Mouse (Mus musculus): ENCODE data around the gene Slc25a21. TPM values are rescaled to one million over a fixed set of nuclear protein-coding genes. Genes with fewer than 3 reads are reported as not detected.

The Slc25a21 gene
- total RNA-seq, 1 experiment: 0.54 TPM

DNA sequence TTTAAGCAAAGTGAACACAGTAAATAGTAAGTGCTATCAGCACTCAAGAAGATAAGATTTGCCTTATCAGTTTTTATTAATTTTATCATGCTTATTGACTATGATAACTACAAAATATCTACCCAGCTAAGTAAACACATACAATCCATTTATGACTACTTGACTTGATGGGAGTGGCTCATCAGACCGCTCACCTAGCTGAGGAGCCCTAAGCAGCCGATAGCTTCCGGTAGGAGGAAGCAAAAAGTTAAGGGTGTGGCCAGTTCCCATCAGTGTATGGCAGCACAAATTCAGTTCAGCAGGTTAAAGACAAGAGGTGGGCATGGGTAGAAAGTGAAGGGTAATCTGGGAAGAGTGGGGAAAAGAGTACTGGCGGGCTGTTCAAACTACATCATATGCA lies 10.2 kb downstream of the Slc25a21 start:
- Histone ChIP-seq H3K9ac (ENCODE audit: insufficient read depth, low read depth, low read length, poor library complexity, severe bottlenecking) (no peak overlapping the region), H3K27ac (ENCODE audit: insufficient read depth, low read depth, low read length, poor library complexity, severe bottlenecking) (no peak overlapping the region), H3K9me3 (ENCODE audit: control insufficient read depth, insufficient read depth, low read depth, low read length) (no peaks in the 10 kb centered on the region), H3K36me3 (ENCODE audit: control insufficient read depth, insufficient read depth, low read length, poor library complexity, severe bottlenecking) (no peaks in the 10 kb centered on the region), H3K4me3 (ENCODE audit: insufficient read depth in 1 of 2, low read depth in 1 of 2, low read length in 2 of 2, poor library complexity in 1 of 2, severe bottlenecking in 1 of 2) (no peak overlapping the region), H3K4me1 (ENCODE audit: control insufficient read depth in 2 of 2, insufficient read depth in 2 of 2, low read length in 2 of 2, poor library complexity in 1 of 2) (no peaks in the 10 kb centered on the region)
- in situ Hi-C loops (cut with MboI; ENCODE audit: low sequenced_read_pairs in 2 of 2, unreplicated experiment in 2 of 2): loop anchor here (5.0 to 25.0 kb wide), 3 partner anchors 500 to 650 kb away; partner anchors contain the start of genes Nkx2-1 (in 1 of the 2) and Pax9 (in 1 of the 2)
- TF ChIP-seq ZNF384 (IDR thresholded peaks at IDR 0.05; ENCODE audit: low read depth, low read length) (no peak), HCFC1 (IDR thresholded peaks at IDR 0.05; ENCODE audit: borderline replicate concordance, insufficient read depth, low read length) (no peak), ZC3H11A (IDR thresholded peaks at IDR 0.05; ENCODE audit: borderline replicate concordance, low read depth, low read length) (no peak), CHD2 (IDR thresholded peaks at IDR 0.05; ENCODE audit: low read depth, low read length) (no peak), MAFK (IDR thresholded peaks at IDR 0.05; ENCODE audit: insufficient read depth, low read depth, low read length) (no peak)
- no peak for DNase-seq (ENCODE audit: low read depth, low spot score)

- TF ChIP-seq CHD2 (IDR thresholded peaks at IDR 0.05; ENCODE audit: low read depth, low read length) (no peak), HCFC1 (IDR thresholded peaks at IDR 0.05; ENCODE audit: borderline replicate concordance, insufficient read depth, low read length) (no peak), ZC3H11A (IDR thresholded peaks at IDR 0.05; ENCODE audit: borderline replicate concordance, low read depth, low read length) (no peak), ZNF384 (IDR thresholded peaks at IDR 0.05; ENCODE audit: low read depth, low read length) (no peak)
- Histone ChIP-seq H3K27ac (ENCODE audit: insufficient read depth, low read depth, low read length, poor library complexity, severe bottlenecking) (no peak overlapping the region), H3K4me1 (ENCODE audit: control insufficient read depth in 2 of 2, insufficient read depth in 2 of 2, low read length in 2 of 2, poor library complexity in 1 of 2) (no peaks in the 10 kb centered on the region), H3K9me3 (ENCODE audit: control insufficient read depth, insufficient read depth, low read depth, low read length) (no peaks in the 10 kb centered on the region), H3K9ac (ENCODE audit: insufficient read depth, low read depth, low read length, poor library complexity, severe bottlenecking) (no peak overlapping the region), H3K4me3 (ENCODE audit: insufficient read depth in 1 of 2, low read depth in 1 of 2, low read length in 2 of 2, poor library complexity in 1 of 2, severe bottlenecking in 1 of 2) (no peak overlapping the region), H3K36me3 (ENCODE audit: control insufficient read depth, insufficient read depth, low read length, poor library complexity, severe bottlenecking) (no peaks in the 10 kb centered on the region)
- DNase-seq (ENCODE audit: low read depth, low spot score): no peak
- in situ Hi-C loops (cut with MboI; ENCODE audit: low sequenced_read_pairs in 2 of 2, unreplicated experiment in 2 of 2): loop anchor here (5.0 to 25.0 kb wide), 3 partner anchors 499 to 649 kb away; partner anchors contain the start of genes Nkx2-1 (in 1 of the 2) and Pax9 (in 1 of the 2)
Observed at GRCm38 (mm10) chr12:57186126-57186525, 11.1 kb downstream of the Slc25a21 start.

DNA sequence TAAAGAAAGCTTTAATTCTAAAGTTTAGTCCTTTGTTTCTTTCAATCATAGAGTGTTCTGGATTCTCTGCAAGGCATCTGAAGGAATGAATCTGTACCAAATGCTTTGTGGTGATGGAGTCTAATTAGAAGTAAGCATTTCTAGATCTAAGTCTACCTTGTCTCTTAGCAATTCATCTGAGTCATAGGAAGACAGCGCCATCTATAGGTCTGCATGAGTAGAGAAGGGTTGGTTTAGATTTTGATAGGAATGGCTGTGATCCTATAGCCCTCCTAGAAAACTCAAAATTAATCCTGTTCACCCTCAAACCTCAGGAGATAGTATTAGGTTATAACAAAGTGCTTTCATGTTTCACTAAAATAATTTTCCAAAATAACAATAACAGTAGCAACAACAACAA lies 11.8 kb downstream of the Slc25a21 start:
- H3K27ac ChIP-seq (ENCODE audit: insufficient read depth, low read depth, low read length, poor library complexity, severe bottlenecking): no peak overlapping the region

DNA sequence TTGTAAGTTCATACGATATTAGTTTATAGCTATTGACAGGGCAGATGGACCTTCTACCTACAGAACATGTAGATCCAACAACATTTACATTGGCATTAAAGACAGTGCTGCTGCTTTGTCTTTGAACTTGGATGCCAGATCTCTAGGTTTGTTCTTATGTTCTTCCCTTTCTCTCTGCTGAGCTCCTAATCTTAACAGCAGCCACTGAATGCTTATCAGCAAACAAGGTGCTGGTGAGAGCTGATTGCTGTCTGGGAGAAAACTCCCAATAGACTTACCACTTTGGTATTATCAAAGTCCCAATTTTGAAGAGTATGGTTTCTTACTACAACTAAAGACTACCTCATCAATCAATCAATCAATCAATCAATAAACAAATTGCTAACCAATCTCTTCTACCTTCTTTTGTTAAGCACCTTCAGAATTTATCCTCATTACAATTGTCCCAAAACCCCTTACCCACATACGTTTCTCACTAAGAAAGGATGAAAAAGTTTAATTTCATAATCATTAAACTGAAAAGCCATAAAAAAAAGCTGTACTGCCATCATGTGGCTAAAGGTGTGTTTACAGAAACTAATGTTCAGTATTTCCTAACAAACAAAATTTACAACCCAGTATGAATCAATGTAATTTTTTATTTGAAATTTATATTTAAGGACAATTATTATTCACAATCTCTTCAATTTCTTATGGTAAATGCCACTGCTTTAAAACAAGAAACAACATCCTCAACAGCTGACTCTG lies 12.7 kb downstream of the Slc25a21 start:
- Histone ChIP-seq H3K9ac (ENCODE audit: insufficient read depth, low read depth, low read length, poor library complexity, severe bottlenecking) (no peak overlapping the region), H3K4me3 (ENCODE audit: insufficient read depth in 1 of 2, low read depth in 1 of 2, low read length in 2 of 2, poor library complexity in 1 of 2, severe bottlenecking in 1 of 2) (no peak overlapping the region), H3K36me3 (ENCODE audit: control insufficient read depth, insufficient read depth, low read length, poor library complexity, severe bottlenecking) (no peaks in the 10 kb centered on the region), H3K27ac (ENCODE audit: insufficient read depth, low read depth, low read length, poor library complexity, severe bottlenecking) (no peak overlapping the region), H3K4me1 (ENCODE audit: control insufficient read depth in 2 of 2, insufficient read depth in 2 of 2, low read length in 2 of 2, poor library complexity in 1 of 2) (no peaks in the 10 kb centered on the region), H3K9me3 (ENCODE audit: control insufficient read depth, insufficient read depth, low read depth, low read length) (no peaks in the 10 kb centered on the region)
- DNase-seq (ENCODE audit: low read depth, low spot score): no peak
- in situ Hi-C loops (cut with MboI; ENCODE audit: low sequenced_read_pairs in 2 of 2, unreplicated experiment in 2 of 2): loop anchor here (5.0 to 25.0 kb wide), 3 partner anchors 497 to 647 kb away; partner anchors contain the start of genes Nkx2-1 (in 1 of the 2) and Pax9 (in 1 of the 2)
- TF ChIP-seq CHD2 (IDR thresholded peaks at IDR 0.05; ENCODE audit: low read depth, low read length) (no peak), MAFK (IDR thresholded peaks at IDR 0.05; ENCODE audit: insufficient read depth, low read depth, low read length) (no peak), ZNF384 (IDR thresholded peaks at IDR 0.05; ENCODE audit: low read depth, low read length) (no peak), ZC3H11A (IDR thresholded peaks at IDR 0.05; ENCODE audit: borderline replicate concordance, low read depth, low read length) (no peak), HCFC1 (IDR thresholded peaks at IDR 0.05; ENCODE audit: borderline replicate concordance, insufficient read depth, low read length) (no peak)

More for the DNA sequence above, 11.8 kb downstream of the Slc25a21 start:
- no peak for TF ChIP-seq CHD2 (IDR thresholded peaks at IDR 0.05; ENCODE audit: low read depth, low read length)
- no peak for TF ChIP-seq ZNF384 (IDR thresholded peaks at IDR 0.05; ENCODE audit: low read depth, low read length)
- TF ChIP-seq MAFK (IDR thresholded peaks at IDR 0.05; ENCODE audit: insufficient read depth, low read depth, low read length): no peak
- TF ChIP-seq ZC3H11A (IDR thresholded peaks at IDR 0.05; ENCODE audit: borderline replicate concordance, low read depth, low read length): no peak; the same call in 1 of the 2 replicates
- no peak for TF ChIP-seq HCFC1 (IDR thresholded peaks at IDR 0.05; ENCODE audit: borderline replicate concordance, insufficient read depth, low read length)
- no peak for DNase-seq (ENCODE audit: low read depth, low spot score)
- no peak overlapping the region for H3K4me3 ChIP-seq (ENCODE audit: insufficient read depth in 1 of 2, low read depth in 1 of 2, low read length in 2 of 2, poor library complexity in 1 of 2, severe bottlenecking in 1 of 2)
- no peaks in the 10 kb centered on the region for H3K36me3 ChIP-seq (ENCODE audit: control insufficient read depth, insufficient read depth, low read length, poor library complexity, severe bottlenecking)
- in situ Hi-C loops (cut with MboI; ENCODE audit: low sequenced_read_pairs in 2 of 2, unreplicated experiment in 2 of 2): loop anchor here (5.0 to 25.0 kb wide), 3 partner anchors 498 to 648 kb away; partner anchors contain the start of genes Nkx2-1 (in 1 of the 2) and Pax9 (in 1 of the 2)
- H3K9ac ChIP-seq (ENCODE audit: insufficient read depth, low read depth, low read length, poor library complexity, severe bottlenecking): no peak overlapping the region
- H3K9me3 ChIP-seq (ENCODE audit: control insufficient read depth, insufficient read depth, low read depth, low read length): no peaks in the 10 kb centered on the region
- no peaks in the 10 kb centered on the region for H3K4me1 ChIP-seq (ENCODE audit: control insufficient read depth in 2 of 2, insufficient read depth in 2 of 2, low read length in 2 of 2, poor library complexity in 1 of 2)
